Comparison of ENCODE assay signal across 15 mouse cellular contexts in genomic region chr1:135367005-135367404, GRCm38 (mm10). TPM values are rescaled to one million over a fixed set of nuclear protein-coding genes. Genes with fewer than 3 reads are reported as not detected.
A peak's percentile ranks its signal among the peaks of the same experiment; 100 is the strongest.
DNase-seq lines count a peak whose midpoint lies in the region; ATAC-seq and TF ChIP-seq lines count a peak whose summit lies in the region.
"Had no signal": no experiment of that assay in that cellular context is flagged by ENCODE, and none has a peak within 500 bp of the region (broad histone marks: within the 10 kb centered on the region; RNA-seq: fewer than 3 reads in every experiment).

No protein-coding gene starts in this region.

- intact Hi-C loops in left cerebral cortex, adult 2 months (cut with DNase I), result loop anchor here (1.0 to 10.0 kb wide), 2 partner anchors 216 to 392 kb away; no protein-coding TSS in a partner anchor
- intact Hi-C loops in left cerebral cortex, postnatal 14 days (cut with DNase I), result loop anchor here (5.0 to 10.0 kb wide), 2 partner anchors 110 to 382 kb away; partner anchors contain the start of gene Elf3

- no peak for DNase-seq in left cerebral cortex, adult 2 months (ENCODE audit: extremely low spot score in 1 of 2, low spot score in 2 of 2)
- DNase-seq in left cerebral cortex, postnatal 14 days (ENCODE audit: low spot score in 2 of 2), result no peak
- peak; percentile 75 for DNase-seq in Muller cell, postnatal 12 days (ENCODE audit: inconsistent ontology term)
- peak; percentile 54 for DNase-seq in adrenal gland, postnatal 10 days
- DNase-seq in embryo, embryonic 11 days, result no peak
- no peak for DNase-seq in lung, postnatal 4 days
- DNase-seq: cerebellum, adult 2 months; gastrocnemius, postnatal 14 days; lung, postnatal 10 days had no signal

- TF ChIP-seq CTCF in left cerebral cortex, adult 2 months (IDR thresholded peaks at IDR 0.05), result no peak

- peak overlapping the region; percentile 17 for H3K27ac ChIP-seq in left cerebral cortex, adult 2 months
- H3K27ac ChIP-seq: forebrain, embryonic 15.5 days; limb, embryonic 13.5 days; liver, embryonic 15.5 days had no signal

- no peak overlapping the region for H3K4me3 ChIP-seq in left cerebral cortex, adult 2 months
- H3K4me3 ChIP-seq: forebrain, embryonic 15.5 days; limb, embryonic 13.5 days; liver, embryonic 15.5 days had no signal

- no peak for ATAC-seq in erythroid progenitor cell, adult 5-6 weeks (replicated peaks; ENCODE audit: low FRiP score, poor library complexity, severe bottlenecking)
- ATAC-seq: forebrain, embryonic 15.5 days; inflammation-experienced regulatory T-cells, adult 6 months had no signal

RNA-seq across cellular contexts. Expression of gene Shisa4, which starts 8.0 kb away (rescaled TPM):
- 100 to 1,000 TPM; 172 to 174 TPM for total RNA-seq in left cerebral cortex, adult 2 months (2021)
- total RNA-seq in left cerebral cortex, postnatal 14 days (2021), result 100 to 1,000 TPM; 159 to 165 TPM
- 10 to 100 TPM; 13.9 to 31.8 TPM for total RNA-seq in adrenal gland, postnatal 10 days (2021)
- total RNA-seq in erythroid progenitor cell, adult 5-6 weeks (2015; ENCODE audit: low replicate concordance), result not detected in 2 replicates
- not detected in 2 replicates for total RNA-seq in erythroid progenitor cell, adult 5-6 weeks (2017; ENCODE audit: low replicate concordance)
- total RNA-seq: neutrophil, adult 5-6 weeks had no signal

RNA-seq across cellular contexts. Expression of gene Lmod1, which starts 42.4 kb away (rescaled TPM):
- 1 to 10 TPM; 1.0 to 1.1 TPM for total RNA-seq in left cerebral cortex, adult 2 months (2021)
- under 1 TPM; 0.34 to 0.72 TPM for total RNA-seq in left cerebral cortex, postnatal 14 days (2021)
- total RNA-seq in adrenal gland, postnatal 10 days (2021), result 1 to 10 TPM; 1.7 to 3.8 TPM
- not detected in 2 replicates for total RNA-seq in erythroid progenitor cell, adult 5-6 weeks (2015; ENCODE audit: low replicate concordance)
- total RNA-seq in erythroid progenitor cell, adult 5-6 weeks (2017; ENCODE audit: low replicate concordance), result not detected in 2 replicates
- total RNA-seq: neutrophil, adult 5-6 weeks had no signal

RNA-seq across cellular contexts. Expression of gene Timm17a, which starts 53.4 kb away (rescaled TPM):
- 100 to 1,000 TPM; 158 to 181 TPM for total RNA-seq in left cerebral cortex, adult 2 months (2021)
- total RNA-seq in left cerebral cortex, postnatal 14 days (2021), result 100 to 1,000 TPM; 187 to 189 TPM
- 100 to 1,000 TPM; 277 to 292 TPM for total RNA-seq in adrenal gland, postnatal 10 days (2021)
- total RNA-seq in erythroid progenitor cell, adult 5-6 weeks (2015; ENCODE audit: low replicate concordance), result 9.7 and 11.3 TPM in 2 replicates
- 1.7 and 14.2 TPM in 2 replicates for total RNA-seq in erythroid progenitor cell, adult 5-6 weeks (2017; ENCODE audit: low replicate concordance)

Comparison
In these comparisons a context has a peak if more than half of its experiments do, and no peak if none do; other contexts are left out.
1. DNase-seq: peak in Muller cell, postnatal 12 days (single experiment) and adrenal gland, postnatal 10 days (single experiment); none in left cerebral cortex, adult 2 months (0 of 2), left cerebral cortex, postnatal 14 days (0 of 2), embryo, embryonic 11 days (single experiment) and lung, postnatal 4 days (0 of 2).
2. RNA of gene Shisa4, which starts 8.0 kb away (total RNA-seq): 172 to 174 TPM in left cerebral cortex, adult 2 months, 159 to 165 TPM in left cerebral cortex, postnatal 14 days and 13.9 to 31.8 TPM in adrenal gland, postnatal 10 days; not detected in erythroid progenitor cell, adult 5-6 weeks; every median in the first group is over 10 times any median in the second.
3. RNA of gene Timm17a, which starts 53.4 kb away (total RNA-seq): 277 to 292 TPM in adrenal gland, postnatal 10 days, 187 to 189 TPM in left cerebral cortex, postnatal 14 days and 158 to 181 TPM in left cerebral cortex, adult 2 months; 1.7 to 14.2 TPM in erythroid progenitor cell, adult 5-6 weeks; every median in the first group is over 10 times any median in the second.